Mouse (Mus musculus) C2C12 (cell line): Measurements from ENCODE around the gene Umad1.

Experiments
- CTCF ChIP-seq: IDR thresholded peaks from one replicate; pipeline ENCODE4 v1.5.1; 2011; ENCODE audit not compliant: control insufficient read depth, insufficient read depth, insufficient read length
- MYOG ChIP-seq: IDR thresholded peaks from one replicate; pipeline ENCODE4 v1.6.1; 2011; ENCODE audit not compliant: control insufficient read depth, insufficient read length; ENCODE audit errors: extremely low read depth

DNA sequence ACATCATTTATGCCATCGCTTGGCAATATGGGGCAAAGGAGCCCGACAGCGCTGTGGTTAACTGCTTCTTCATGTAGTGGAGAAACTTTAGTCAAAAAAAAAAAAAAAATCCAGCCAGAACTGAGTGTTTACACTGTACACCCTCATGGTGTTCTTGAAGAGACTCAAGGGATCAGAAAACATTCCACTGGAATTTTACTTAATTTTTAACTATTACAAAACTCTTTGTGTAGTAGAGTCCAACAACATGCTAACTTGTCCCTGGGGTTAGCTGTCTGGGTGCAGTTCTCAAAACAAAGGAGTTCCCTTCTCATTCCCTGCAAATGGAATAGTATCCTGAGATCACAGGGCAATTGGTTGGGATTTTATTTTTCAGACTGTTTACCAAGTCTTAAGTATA is 210.8 kb downstream of the Umad1 start:
- TF ChIP-seq MYOG (no peak), CTCF (no peak)
